Mouse (Mus musculus): Measurements from ENCODE around the gene Kirrel3. TPM values are rescaled to one million over a fixed set of nuclear protein-coding genes. Genes with fewer than 3 reads are reported as not detected.

Kirrel3 gene
- polyA plus RNA-seq, 2 experiments from 2014 or later = 0.41 TPM; not detected in 1

DNA sequence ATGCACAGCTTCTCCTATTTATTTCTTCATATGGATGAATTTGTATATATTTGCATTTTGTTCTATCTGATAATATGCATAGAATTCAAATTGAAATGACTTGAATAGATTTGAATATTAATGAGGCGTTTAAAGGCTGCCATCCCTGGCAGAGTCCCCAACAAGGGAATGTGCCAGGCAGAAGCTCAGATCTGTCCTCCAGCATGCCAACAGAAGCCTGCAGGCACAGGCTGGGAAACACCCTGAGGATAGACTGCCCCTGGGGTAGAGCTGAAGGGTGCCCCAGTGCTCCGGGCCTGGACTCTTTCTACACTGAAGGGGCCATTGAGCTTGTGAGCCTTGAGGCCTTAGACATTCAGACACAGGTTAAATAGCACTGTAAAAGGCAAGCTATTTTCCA lies 21.5 kb downstream of the Kirrel3 start:
- ATAC-seq = no peak

DNA sequence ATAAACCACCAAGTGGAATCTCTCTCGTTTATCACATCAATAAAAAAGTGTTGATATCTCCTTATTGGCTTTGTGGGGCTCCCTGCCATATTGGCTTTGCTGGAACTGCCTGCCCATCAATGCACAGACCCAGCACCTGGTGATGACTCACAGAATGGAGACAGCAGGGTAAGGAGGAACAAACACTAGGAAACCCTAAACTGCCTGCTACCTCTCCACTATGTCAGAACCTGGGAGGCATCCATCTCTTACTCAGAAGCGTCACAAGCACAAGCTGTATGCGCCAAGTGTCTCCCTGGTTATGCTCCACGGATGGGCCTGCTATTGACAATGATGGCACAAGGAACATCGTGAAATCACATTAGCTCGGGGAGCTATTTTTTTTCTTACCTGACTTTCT lies 33.2 kb downstream of the Kirrel3 start:
- no peak for ATAC-seq

DNA sequence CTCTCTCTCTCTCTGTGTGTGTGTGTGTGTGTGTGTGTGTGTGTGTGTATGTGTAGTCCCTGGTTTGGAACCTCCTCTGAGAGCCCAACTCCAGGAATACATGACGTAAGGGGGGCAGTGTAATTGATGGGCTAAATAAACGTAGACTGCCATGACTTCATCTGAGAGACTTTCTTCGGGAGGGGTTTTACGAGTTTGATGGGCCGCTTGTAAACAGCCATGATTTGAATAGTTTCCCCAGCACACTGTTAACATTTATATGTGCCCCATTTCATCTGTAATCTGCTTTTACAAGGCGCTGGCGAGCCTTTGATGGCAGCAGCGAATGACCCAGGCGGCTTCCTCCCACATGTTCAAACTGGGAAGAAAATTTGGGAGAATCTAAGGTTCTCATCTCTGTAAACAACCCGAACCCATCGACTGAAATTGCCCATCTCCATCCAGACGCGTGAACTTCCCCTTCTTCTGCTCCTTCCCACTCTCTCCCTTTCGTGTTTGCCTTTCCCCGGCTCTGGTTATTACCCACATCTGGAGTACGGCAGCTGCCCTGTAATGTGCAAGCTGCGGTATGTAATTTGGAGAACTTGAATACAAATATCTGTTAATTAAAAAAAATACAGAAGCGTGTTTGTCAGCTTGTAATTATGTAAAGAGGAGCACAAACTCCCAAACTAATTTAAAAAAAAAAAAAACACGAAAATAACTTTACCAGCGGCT lies 34.7 kb downstream of the Kirrel3 start:
- ATAC-seq = no peak

- ATAC-seq = no peak
These were observed 40.0 kb downstream of the Kirrel3 start for GRCm38 (mm10) chr9:34525695-34526094.

DNA sequence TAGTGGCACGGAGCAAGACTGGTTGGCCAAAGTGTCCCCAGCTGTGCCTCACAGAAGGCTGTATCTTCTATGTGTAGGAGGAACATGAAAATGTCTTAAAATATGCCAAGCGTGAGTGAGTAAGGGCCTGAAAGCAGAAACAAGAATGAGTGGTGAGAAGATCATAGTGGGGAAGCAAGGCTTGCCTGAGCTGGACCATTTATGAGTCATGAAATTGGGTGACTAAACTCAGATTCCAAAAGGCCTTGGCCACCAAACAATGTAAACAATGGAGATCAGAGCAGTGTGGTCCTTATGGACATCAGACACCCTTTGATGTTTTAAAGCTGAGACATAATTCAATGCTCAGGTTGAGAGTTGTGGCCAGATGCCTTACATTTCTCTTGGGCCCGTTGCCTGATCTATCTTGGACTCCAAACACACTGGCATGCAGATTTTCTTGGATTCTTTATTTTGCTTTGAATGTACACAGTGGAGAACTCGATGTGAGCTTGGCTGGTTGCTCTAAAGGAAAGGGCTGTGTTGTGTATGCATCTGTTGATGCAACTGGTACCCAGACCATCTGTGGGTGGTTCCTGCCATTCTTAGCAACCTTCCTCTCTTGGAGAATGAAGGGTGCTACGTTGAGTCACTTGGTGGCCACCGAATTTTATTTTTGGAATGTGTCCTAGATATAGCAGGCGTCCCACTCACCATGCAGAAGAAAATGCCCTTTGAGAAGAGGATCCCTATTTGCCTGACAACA lies 53.1 kb downstream of the Kirrel3 start:
- ATAC-seq = no peak

GRCm38 (mm10) chr9:34541908-34542307 lies 56.2 kb downstream of the Kirrel3 start:
- no peak for ATAC-seq

DNA sequence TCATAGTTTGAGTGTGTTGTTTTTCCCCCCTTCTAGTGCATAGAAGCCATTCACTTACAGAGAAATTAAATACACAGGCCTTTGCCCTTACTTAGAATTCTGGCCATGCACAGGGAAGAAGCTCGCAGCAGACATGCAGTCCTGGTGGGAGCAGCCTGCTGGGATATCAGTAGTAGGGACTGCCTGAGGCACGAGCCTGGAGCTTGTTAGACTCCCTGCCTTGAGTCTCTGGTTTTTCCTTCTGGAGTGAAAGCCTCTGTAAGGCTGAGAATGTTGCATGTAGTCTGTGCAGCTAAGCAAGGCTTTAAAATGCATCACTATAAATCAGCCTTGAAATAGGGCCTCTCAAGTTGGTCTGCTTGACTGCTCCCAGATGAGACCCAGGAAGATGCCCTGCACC lies 70.0 kb downstream of the Kirrel3 start:
- no peak for ATAC-seq

DNA sequence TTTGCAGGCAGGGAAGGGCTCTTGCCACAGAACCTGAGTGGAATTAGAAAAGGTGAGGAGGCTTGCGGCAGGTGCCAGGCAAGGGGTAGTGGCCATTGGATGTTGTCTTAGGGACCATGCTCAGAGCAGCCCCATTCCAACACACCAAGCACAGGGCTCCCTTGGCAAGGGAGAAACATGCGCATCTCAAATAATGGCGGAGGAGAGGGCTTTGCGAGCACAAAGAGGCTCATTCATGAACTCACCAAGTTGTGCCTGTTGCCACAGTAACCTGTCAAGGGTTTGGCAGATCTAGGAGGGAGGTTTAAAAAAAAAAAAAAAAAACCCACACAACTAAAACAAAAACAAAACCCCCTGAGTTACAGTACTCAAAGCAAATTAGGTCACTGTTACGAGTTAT lies 72.2 kb downstream of the Kirrel3 start:
- no peak for ATAC-seq

GRCm38 (mm10) chr9:34558291-34558899 lies 72.7 kb downstream of the Kirrel3 start:
- no peak for ATAC-seq

DNA sequence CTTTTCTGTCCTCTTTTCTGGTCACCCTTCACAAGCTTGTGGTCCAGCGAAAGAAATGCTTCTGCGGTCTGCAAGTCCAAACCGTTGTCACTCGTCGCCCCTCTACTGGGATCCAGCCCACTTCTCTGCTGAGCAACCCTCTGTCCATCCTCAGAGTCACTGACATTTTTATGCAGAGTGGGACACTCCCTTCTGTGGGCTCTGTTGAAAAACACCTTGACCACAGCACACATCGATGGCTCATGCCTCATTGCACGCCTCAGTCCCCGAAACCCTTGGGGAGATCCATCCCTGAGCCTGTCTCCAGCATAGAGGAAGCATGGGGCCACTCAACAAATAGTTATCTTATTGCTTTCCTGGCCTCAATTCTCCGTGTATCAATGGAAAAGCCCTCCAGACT lies 73.4 kb downstream of the Kirrel3 start:
- ATAC-seq = no peak

- no peak for ATAC-seq
These were observed 75.6 kb downstream of the Kirrel3 start for GRCm38 (mm10) chr9:34561281-34561680.

DNA sequence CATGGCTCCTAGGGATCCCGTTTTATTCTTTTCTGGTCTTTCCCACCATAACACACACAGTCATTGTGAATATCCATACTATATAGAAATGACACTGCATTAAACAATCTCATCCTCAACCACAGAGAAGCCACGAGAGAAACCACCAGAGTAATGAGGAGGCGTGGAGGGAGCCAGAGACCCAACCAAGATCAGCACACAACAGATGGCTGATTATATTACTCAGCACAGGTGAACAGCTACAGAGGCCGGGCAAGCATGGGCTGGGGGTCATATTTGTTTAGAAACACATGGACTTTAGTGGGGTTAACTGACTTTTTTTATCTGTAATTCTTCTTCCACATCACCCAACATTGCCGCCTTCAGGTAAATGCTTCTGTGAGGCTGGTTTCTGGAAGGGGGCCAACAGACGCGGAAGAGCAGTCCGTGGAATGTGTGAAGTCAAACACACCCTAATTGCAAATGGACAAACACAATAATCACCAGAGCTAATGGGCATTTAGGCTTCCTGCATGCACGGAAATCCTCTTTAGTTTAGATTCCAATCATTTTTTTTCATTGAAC lies 76.8 kb downstream of the Kirrel3 start:
- ATAC-seq = no peak

DNA sequence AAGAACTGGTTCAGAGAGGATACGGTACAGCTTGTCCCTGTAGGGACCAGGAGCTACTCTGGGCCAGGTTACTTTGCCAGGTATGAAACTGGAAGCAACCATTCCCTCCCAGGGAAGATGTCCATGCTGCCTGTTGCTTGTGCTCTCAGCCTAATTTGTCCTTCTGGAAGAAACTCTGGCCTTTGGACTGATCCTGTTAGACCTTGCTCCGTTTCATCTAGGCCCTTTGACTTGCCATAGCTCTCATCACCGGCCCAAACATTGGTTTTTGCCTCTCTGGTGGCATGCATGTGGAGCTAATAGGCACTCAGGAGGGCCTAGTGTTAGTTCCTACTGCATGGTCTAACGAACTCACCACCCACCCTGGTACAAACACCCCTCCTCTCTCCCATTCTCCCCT lies 88.2 kb downstream of the Kirrel3 start:
- no peak for ATAC-seq

GRCm38 (mm10) chr9:34574611-34575010 lies 88.9 kb downstream of the Kirrel3 start:
- no peak for ATAC-seq

GRCm38 (mm10) chr9:34579174-34579573 lies 93.5 kb downstream of the Kirrel3 start:
- no peak for ATAC-seq

- no peak for ATAC-seq
These were observed 94.4 kb downstream of the Kirrel3 start for GRCm38 (mm10) chr9:34580059-34580458.

DNA sequence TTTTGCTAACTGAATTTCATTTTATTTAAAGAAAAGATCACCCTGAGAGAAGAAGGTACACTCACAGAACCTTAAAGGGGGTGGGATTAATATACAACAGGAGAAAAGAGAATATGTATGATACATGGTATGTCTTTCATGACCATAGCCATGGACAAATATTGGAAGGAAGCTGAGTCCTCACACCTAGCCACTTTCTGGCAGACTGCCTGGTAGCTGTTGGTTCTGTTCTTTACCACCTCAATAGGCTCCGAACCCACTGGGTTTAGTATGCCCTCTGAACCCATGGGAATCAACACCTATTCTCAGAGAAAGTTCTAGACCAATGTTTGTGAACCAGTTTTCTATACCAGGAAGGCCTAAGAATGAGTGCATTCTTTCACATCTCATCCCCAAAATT lies 96.8 kb downstream of the Kirrel3 start:
- no peak for ATAC-seq

DNA sequence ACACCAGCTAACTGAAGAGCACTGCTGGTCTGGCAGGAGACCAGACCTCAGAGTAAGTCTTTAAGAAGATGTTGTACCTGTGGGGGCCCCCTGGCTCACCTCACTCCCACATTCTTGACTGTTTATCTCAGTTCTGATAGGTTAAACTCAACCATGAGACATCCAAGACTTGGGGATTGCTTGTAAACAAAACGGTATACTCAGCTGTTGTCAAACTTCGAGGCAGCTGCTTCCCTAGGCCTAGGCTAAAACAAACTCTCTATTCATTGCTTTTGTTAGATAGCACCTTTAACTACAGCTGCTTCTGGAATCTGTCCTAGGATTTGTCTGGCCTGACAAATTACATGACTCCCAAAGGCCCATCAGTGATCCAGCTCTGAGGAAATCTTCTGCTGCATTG lies 99.8 kb downstream of the Kirrel3 start:
- ATAC-seq = no peak

GRCm38 (mm10) chr9:34586080-34586479 lies 100.4 kb downstream of the Kirrel3 start:
- no peak for ATAC-seq

DNA sequence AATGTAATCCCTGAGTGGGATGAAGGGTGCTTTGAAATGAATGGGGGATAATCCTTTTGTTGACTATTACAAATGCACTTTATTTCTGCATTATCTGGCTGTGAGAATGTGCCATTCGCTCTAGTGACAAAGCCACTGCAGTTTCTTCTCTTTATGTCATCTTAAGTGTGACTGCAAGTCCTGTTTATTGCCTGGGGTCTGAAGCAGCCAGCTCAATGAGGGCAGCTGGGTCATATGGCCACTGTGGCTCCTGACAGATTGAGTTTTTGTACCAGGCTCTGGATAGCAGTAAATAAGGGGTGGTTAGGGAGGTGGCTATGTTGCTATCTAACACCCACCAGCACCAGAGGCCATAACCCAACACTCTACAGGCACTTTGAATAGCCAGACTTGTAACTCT lies 104.1 kb downstream of the Kirrel3 start:
- ATAC-seq = no peak

DNA sequence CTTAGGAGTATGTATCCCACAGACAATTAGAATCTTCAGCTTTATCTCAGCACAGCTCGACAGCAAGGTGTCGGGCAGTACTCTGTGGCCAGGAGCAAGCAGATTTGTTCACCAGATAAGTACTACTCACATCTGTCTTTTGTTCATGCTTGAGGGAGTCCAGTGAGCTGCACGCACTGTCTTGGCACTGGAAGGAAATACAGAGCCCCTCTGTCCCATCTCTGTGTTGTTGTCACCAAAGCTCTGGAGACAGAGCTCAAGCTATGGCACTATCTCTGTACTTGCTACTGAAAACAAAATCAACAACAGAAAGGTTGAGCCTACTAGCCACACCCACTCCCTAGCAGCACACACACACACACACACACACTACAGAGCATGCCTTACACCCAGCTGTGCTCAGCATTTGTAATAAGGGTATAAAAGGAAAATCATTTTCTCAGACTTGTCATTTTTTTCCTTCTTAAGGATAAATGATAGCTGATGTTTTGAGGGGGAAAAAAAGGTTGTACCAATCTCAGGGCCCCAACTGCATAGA lies 106.4 kb downstream of the Kirrel3 start:
- ATAC-seq = no peak

GRCm38 (mm10) chr9:34593889-34594288 lies 108.2 kb downstream of the Kirrel3 start:
- no peak for ATAC-seq

- ATAC-seq = no peak
These were observed 114.6 kb downstream of the Kirrel3 start for GRCm38 (mm10) chr9:34600326-34600725.
